Mouse (Mus musculus) liver, postnatal 0 days (tissue): ENCODE data around the gene Gm21992. TPM values are rescaled to one million over a fixed set of nuclear protein-coding genes. Genes with fewer than 3 reads are reported as not detected.
A peak's percentile ranks its signal among the peaks of the same experiment; 100 is the strongest.

ENCODE experiments used
- ATAC-seq: fragments of 200-750 bp; cut with Nextera tagmentation; 2 replicates; pipeline ENCODE4 v1.8.0; 2017; ENCODE audit warnings: mild to moderate bottlenecking, moderate library complexity
- DNase-seq: peaks from one replicate; pipeline ENCODE4 v3.0.0-alpha.2; 2016
- H3K27ac ChIP-seq: fragments of 300-500 bp; sonication (generic); 2 replicates; pipeline ENCODE4 v1.5.1; 2014; ENCODE audit warnings: antibody characterized with exemption, moderate library complexity, mild to moderate bottlenecking, low read depth
- H3K27me3 ChIP-seq: fragments of 300-500 bp; sonication (generic); 2 replicates; pipeline ENCODE4 v1.6.1; 2014; ENCODE audit warnings: low read length, control low read depth, mixed read lengths; ENCODE audit not compliant: insufficient read depth
- H3K36me3 ChIP-seq: fragments of 300-500 bp; sonication (generic); replicated peaks from 2 replicates; pipeline ENCODE4 v1.6.1; 2014; ENCODE audit warnings: mild to moderate bottlenecking, control low read depth, low read length, moderate library complexity, mixed read lengths; ENCODE audit not compliant: insufficient read depth
- H3K4me1 ChIP-seq: fragments of 300-500 bp; sonication (generic); 2 replicates; pipeline ENCODE4 v1.6.1; 2014; ENCODE audit warnings: antibody characterized with exemption, mild to moderate bottlenecking, control low read depth; ENCODE audit not compliant: insufficient read depth
- H3K4me2 ChIP-seq: fragments of 300-500 bp; sonication (generic); 2 replicates; pipeline ENCODE4 v1.6.1; 2014; ENCODE audit warnings: low read depth, mild to moderate bottlenecking, low read length, moderate library complexity, mixed read lengths
- H3K4me3 ChIP-seq: fragments of 300-500 bp; sonication (generic); 2 replicates; pipeline ENCODE4 v1.5.1; 2014; ENCODE audit warnings: low read depth, low read length
- H3K9ac ChIP-seq: fragments of 300-500 bp; sonication (generic); replicated peaks from 2 replicates; pipeline ENCODE4 v1.6.1; 2014; ENCODE audit warnings: mild to moderate bottlenecking, moderate library complexity
- H3K9me3 ChIP-seq: fragments of 300-500 bp; sonication (generic); 2 replicates; pipeline ENCODE4 v1.6.1; 2016; ENCODE audit warnings: mild to moderate bottlenecking, control low read depth, low read length, mixed read lengths
- CTCF ChIP-seq: sonication (generic); IDR thresholded peaks from 2 replicates; pipeline ENCODE4 v1.5.1; 2016; ENCODE audit warnings: antibody characterized with exemption, low read depth
- EP300 ChIP-seq: IDR thresholded peaks from 2 replicates; pipeline ENCODE4 v1.6.1; 2016; ENCODE audit warnings: antibody characterized with exemption, low read depth, mild to moderate bottlenecking
- WGBS: fragments of 180-500 bp; shearing (Covaris S2); extraction: QIAGEN DNeasy Blood & Tissue Kit; methylation state at CpG from one replicate; pipeline ENCODE4 v1.1.7; 2014; ENCODE audit not compliant: insufficient replicate concordance; 5-methylcytosine and 5-hydroxymethylcytosine counted together
- polyA plus RNA-seq: library from polyadenylated mRNA; unstranded; fragments of >200 nt; fragmentation: Nextera tagmentation; extraction: Ambion mirVana; gene quantifications from 2 replicates; pipeline ENCODE4 v1.2.1, GENCODE M21; 2015

Gene Gm21992
- polyA plus RNA-seq, 1 experiment from 2014 or later = 13.1 TPM

GRCm38 (mm10) chr19:4749975-4750374, 61.4 kb downstream of the Gm21992 start:
- ATAC-seq (no peak), DNase-seq (no peak)
- no peak overlapping the region for H3K27ac ChIP-seq
- H3K4me2 ChIP-seq = no peak overlapping the region
- 75% methylated on average over 6 of the region's 6 CpGs for WGBS
- H3K4me3 ChIP-seq = no peak overlapping the region
- H3K9ac ChIP-seq = no peak overlapping the region
- H3K4me1 ChIP-seq = no peaks in the 10 kb centered on the region
- no peaks in the 10 kb centered on the region for H3K27me3 ChIP-seq
- H3K36me3 ChIP-seq = no peaks in the 10 kb centered on the region
- TF ChIP-seq CTCF (no peak), EP300 (no peak)
- H3K9me3 ChIP-seq = no peaks in the 10 kb centered on the region

- Histone ChIP-seq H3K4me2 (no peak overlapping the region), H3K27ac (no peak overlapping the region), H3K9ac (no peak overlapping the region), H3K27me3 (no peaks in the 10 kb centered on the region), H3K4me3 (no peak overlapping the region), H3K36me3 (no peaks in the 10 kb centered on the region), H3K9me3 (no peaks in the 10 kb centered on the region), H3K4me1 (no peaks in the 10 kb centered on the region)
- ATAC-seq (no peak), DNase-seq (no peak)
- TF ChIP-seq EP300 (no peak), CTCF (no peak)
- WGBS = 82% methylated on average over 10 of the region's 10 CpGs
These were observed 62.9 kb downstream of the Gm21992 start for GRCm38 (mm10) chr19:4748493-4748892.

GRCm38 (mm10) chr19:4747631-4748312, 63.6 kb downstream of the Gm21992 start:
- Histone ChIP-seq H3K4me3 (no peak overlapping the region), H3K4me2 (no peak overlapping the region), H3K27me3 (no peaks in the 10 kb centered on the region), H3K9me3 (no peaks in the 10 kb centered on the region), H3K27ac (no peak overlapping the region), H3K9ac (no peak overlapping the region), H3K36me3 (no peaks in the 10 kb centered on the region), H3K4me1 (no peaks in the 10 kb centered on the region)
- DNase-seq = no peak
- TF ChIP-seq CTCF = no peak
- ATAC-seq = no peak
- WGBS = 79% methylated on average over 9 of the region's 9 CpGs

- 77% methylated on average over 14 of the region's 14 CpGs for WGBS
- H3K27me3 ChIP-seq = no peaks in the 10 kb centered on the region
- no peak for TF ChIP-seq EP300
- H3K4me3 ChIP-seq = no peak overlapping the region
- H3K9ac ChIP-seq = no peak overlapping the region
- no peak for DNase-seq
- H3K4me2 ChIP-seq = no peak overlapping the region
- ATAC-seq = no peak
- no peak overlapping the region for H3K27ac ChIP-seq
- H3K36me3 ChIP-seq = no peaks in the 10 kb centered on the region
- no peaks in the 10 kb centered on the region for H3K4me1 ChIP-seq
- H3K9me3 ChIP-seq = no peaks in the 10 kb centered on the region
These were observed 64.8 kb downstream of the Gm21992 start for GRCm38 (mm10) chr19:4746611-4747010.

GRCm38 (mm10) chr19:4745681-4746080, 65.7 kb downstream of the Gm21992 start:
- Histone ChIP-seq H3K4me3 (no peak overlapping the region), H3K4me2 (no peak overlapping the region), H3K27ac (no peak overlapping the region), H3K9ac (no peak overlapping the region), H3K36me3 (no peaks in the 10 kb centered on the region), H3K9me3 (no peaks in the 10 kb centered on the region), H3K27me3 (no peaks in the 10 kb centered on the region), H3K4me1 (no peaks in the 10 kb centered on the region)
- no peak for TF ChIP-seq CTCF
- TF ChIP-seq EP300 = no peak
- WGBS = 84% methylated on average over 10 of the region's 10 CpGs
- ATAC-seq (no peak), DNase-seq (no peak)

GRCm38 (mm10) chr19:4745057-4745456, 66.4 kb downstream of the Gm21992 start:
- Histone ChIP-seq H3K27me3 (no peaks in the 10 kb centered on the region), H3K9me3 (no peaks in the 10 kb centered on the region), H3K4me2 (no peak overlapping the region), H3K4me3 (no peak overlapping the region), H3K4me1 (no peaks in the 10 kb centered on the region), H3K27ac (no peak overlapping the region), H3K9ac (no peak overlapping the region), H3K36me3 (no peaks in the 10 kb centered on the region)
- DNase-seq = peak; percentile 49
- TF ChIP-seq CTCF (no peak), EP300 (no peak)
- 65% methylated on average over 9 of the region's 9 CpGs for whole genome bisulfite sequencing
- no peak for ATAC-seq

- Histone ChIP-seq H3K27me3 (no peaks in the 10 kb centered on the region), H3K4me1 (no peaks in the 10 kb centered on the region), H3K4me2 (no peak overlapping the region), H3K9me3 (no peaks in the 10 kb centered on the region), H3K9ac (no peak overlapping the region), H3K27ac (no peak overlapping the region), H3K36me3 (no peaks in the 10 kb centered on the region), H3K4me3 (no peak overlapping the region)
- ATAC-seq (no peak), DNase-seq (no peak)
- TF ChIP-seq EP300 (no peak), CTCF (no peak)
- 75% methylated on average over 14 of the region's 14 CpGs for WGBS
These were observed 67.4 kb downstream of the Gm21992 start for GRCm38 (mm10) chr19:4744026-4744425.
